Mouse (Mus musculus) forebrain, embryonic 13.5 days (tissue): ENCODE measurements around the gene Ftcd. TPM values are rescaled to one million over a fixed set of nuclear protein-coding genes. Genes with fewer than 3 reads are reported as not detected.

ENCODE experiments used
- ATAC-seq: fragments of 200-750 bp; cut with Nextera tagmentation; 2 replicates; pipeline ENCODE4 v1.8.0; 2017
- H3K27ac ChIP-seq: fragments of 300-500 bp; sonication (generic); 2 replicates; pipeline ENCODE4 v1.5.1; 2015; ENCODE audit warnings: inconsistent platforms, mild to moderate bottlenecking, moderate library complexity
- H3K27me3 ChIP-seq: fragments of 300-500 bp; sonication (generic); 2 replicates; pipeline ENCODE4 v1.6.1; 2015; ENCODE audit warnings: mild to moderate bottlenecking, inconsistent platforms
- H3K36me3 ChIP-seq: fragments of 300-500 bp; sonication (generic); 2 replicates; pipeline ENCODE4 v1.6.1; 2015; ENCODE audit warnings: mild to moderate bottlenecking, inconsistent platforms; ENCODE audit not compliant: poor library complexity, severe bottlenecking
- H3K4me1 ChIP-seq: fragments of 300-500 bp; sonication (generic); 2 replicates; pipeline ENCODE4 v1.6.1; 2015; ENCODE audit warnings: inconsistent platforms
- H3K4me2 ChIP-seq: fragments of 300-500 bp; sonication (generic); 2 replicates; pipeline ENCODE4 v1.6.1; 2015; ENCODE audit warnings: inconsistent platforms, mild to moderate bottlenecking, moderate library complexity
- H3K4me3 ChIP-seq: fragments of 300-500 bp; sonication (generic); 2 replicates; pipeline ENCODE4 v1.5.1; 2015; ENCODE audit warnings: mild to moderate bottlenecking, inconsistent platforms
- H3K9ac ChIP-seq: fragments of 300-500 bp; sonication (generic); 2 replicates; pipeline ENCODE4 v1.6.1; 2015; ENCODE audit warnings: mild to moderate bottlenecking, inconsistent platforms
- H3K9me3 ChIP-seq: fragments of 300-500 bp; sonication (generic); replicated peaks from 2 replicates; pipeline ENCODE4 v1.6.1; 2016; ENCODE audit warnings: inconsistent platforms
- WGBS: fragments of 180-500 bp; shearing (Covaris S2); methylation state at CpG from one replicate; pipeline ENCODE4 v1.1.7; 2015; 5-methylcytosine and 5-hydroxymethylcytosine counted together
- polyA plus RNA-seq: library from polyadenylated mRNA; unstranded; fragments of >200 nt; fragmentation: Nextera tagmentation; extraction: Ambion mirVana; gene quantifications from 2 replicates; pipeline ENCODE4 v1.2.1, GENCODE M21; 2015

The Ftcd gene
- polyA plus RNA-seq, 1 experiment from 2014 or later: not detected

DNA sequence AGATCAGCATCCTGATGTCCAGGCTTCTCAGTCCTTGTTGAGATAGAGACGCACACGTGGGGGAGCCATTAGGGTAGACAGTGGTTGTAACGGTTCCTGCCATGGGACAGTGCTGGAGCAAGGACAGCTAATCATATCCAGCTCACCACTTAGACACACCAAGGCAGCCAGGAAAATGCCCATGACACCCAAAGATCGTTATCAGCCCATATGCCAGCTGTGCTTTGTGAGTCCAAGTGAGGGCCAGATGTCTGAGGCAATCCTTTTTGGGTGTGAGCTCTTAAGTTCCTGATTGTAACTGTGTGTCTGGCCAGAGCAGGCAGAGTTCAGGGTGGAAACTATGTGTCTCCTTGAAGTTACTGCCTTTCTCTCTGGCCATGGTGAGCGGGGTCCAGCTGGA lies 21.4 kb upstream of the Ftcd start:
- H3K36me3 ChIP-seq: peaks cover 68% of the 10 kb centered on the region
- H3K4me2 ChIP-seq: no peak overlapping the region
- no peaks in the 10 kb centered on the region for H3K4me1 ChIP-seq
- no peak overlapping the region for H3K4me3 ChIP-seq
- no peaks in the 10 kb centered on the region for H3K9me3 ChIP-seq
- no peaks in the 10 kb centered on the region for H3K27me3 ChIP-seq
- 89% methylated on average over 5 of the region's 5 CpGs for WGBS
- no peak overlapping the region for H3K27ac ChIP-seq
- no peak overlapping the region for H3K9ac ChIP-seq
- no peak for ATAC-seq

DNA sequence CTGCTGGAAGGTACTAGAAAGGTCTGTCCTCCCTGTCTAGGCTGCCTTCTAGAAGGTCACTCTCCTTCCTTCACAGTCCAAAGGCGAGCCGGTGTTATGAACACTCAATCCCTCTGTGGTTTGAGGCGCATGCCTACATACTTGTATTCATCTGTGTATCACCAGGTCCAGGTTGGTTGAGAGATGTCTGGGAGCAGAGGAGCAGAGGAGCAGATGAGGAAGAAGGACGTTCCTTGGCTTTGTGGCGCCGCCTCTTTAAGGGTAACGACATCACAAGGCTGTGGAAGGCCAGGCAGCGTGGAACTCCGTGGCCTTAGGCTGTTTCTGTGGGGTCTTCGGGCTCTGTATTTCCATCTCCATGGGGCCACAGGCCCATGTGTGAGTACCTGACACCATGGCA lies 13.5 kb upstream of the Ftcd start, which contains the start of gene Spatc1l:
Spatc1l (plus strand) TSS at position 301 of the 400 bp plus-strand sequence.
- WGBS: 90% methylated on average over 10 of the region's 10 CpGs
- Histone ChIP-seq H3K4me1 (no peaks in the 10 kb centered on the region), H3K9ac (no peak within 1 kb of the TSS), H3K36me3 (no peaks in the 10 kb centered on the region), H3K4me3 (no peak within 1 kb of the TSS), H3K9me3 (no peaks in the 10 kb centered on the region), H3K4me2 (no peak within 1 kb of the TSS), H3K27ac (no peak within 1 kb of the TSS), H3K27me3 (no peaks in the 10 kb centered on the region)
- ATAC-seq: no peak

DNA sequence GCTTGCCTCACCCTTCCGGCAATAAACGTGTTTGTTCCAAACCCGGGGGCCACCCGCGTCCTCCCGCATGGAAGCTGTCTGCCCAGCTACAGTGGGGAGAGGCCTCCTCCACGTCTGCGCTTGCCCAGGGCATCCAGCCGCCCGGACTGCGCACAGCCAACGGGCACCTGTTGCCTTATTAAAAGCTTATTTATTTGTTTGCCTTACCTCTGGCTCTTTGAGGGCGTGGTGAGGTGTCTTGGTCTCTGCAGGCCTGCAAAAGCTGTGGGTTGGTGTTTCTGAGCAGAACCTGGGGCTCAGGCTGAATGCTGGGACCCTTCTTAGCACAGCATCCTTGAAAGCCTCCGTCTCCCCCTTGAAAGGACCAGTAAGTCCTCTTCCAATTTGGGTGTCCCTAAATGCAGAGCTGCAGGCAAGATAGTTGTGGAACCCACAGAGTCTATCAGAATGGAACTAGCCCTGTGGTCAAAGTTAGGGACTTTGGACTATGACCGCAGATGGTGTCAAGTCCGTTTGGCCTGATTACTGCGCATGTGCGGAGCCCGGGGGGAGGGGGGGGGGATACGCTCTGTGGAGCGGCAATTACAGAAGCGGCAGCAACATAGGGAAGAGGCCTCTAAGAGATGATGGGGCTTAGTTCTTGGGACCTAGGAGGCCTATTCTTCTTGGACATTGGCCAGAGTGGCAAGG lies 5.3 kb upstream of the Ftcd start:
- H3K4me2 ChIP-seq: no peak overlapping the region
- no peak for ATAC-seq
- no peaks in the 10 kb centered on the region for H3K36me3 ChIP-seq
- WGBS: 95% methylated on average over 22 of the region's 22 CpGs
- H3K27ac ChIP-seq: no peak overlapping the region
- H3K4me3 ChIP-seq: no peak overlapping the region
- no peaks in the 10 kb centered on the region for H3K4me1 ChIP-seq
- H3K27me3 ChIP-seq: no peaks in the 10 kb centered on the region
- no peaks in the 10 kb centered on the region for H3K9me3 ChIP-seq
- H3K9ac ChIP-seq: no peak overlapping the region

DNA sequence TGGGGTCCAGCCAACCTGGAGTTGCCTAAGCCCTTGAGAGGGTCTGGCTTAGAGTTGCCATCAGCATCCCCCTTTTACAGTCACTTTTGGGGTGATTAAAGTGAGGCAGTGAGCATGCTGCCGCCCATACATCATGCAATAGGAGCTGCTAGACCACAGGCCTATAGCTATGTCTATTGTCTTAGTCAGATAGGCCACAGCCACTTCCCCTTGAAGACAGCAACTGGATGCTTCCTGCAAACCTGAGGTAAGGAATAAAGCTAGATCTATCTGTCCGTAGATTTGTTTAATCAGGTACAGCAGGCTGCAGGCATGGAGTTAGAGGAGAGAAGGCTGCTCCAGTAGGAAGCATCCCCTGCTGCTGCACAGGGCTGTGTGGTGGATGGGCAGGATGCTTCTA lies 4.4 kb upstream of the Ftcd start:
- 79% methylated on average over 2 of the region's 2 CpGs for WGBS
- H3K4me2 ChIP-seq: no peak overlapping the region
- H3K4me3 ChIP-seq: no peak overlapping the region
- H3K9me3 ChIP-seq: no peaks in the 10 kb centered on the region
- H3K27me3 ChIP-seq: no peaks in the 10 kb centered on the region
- ATAC-seq: no peak
- no peaks in the 10 kb centered on the region for H3K4me1 ChIP-seq
- H3K36me3 ChIP-seq: no peaks in the 10 kb centered on the region
- no peak overlapping the region for H3K27ac ChIP-seq
- no peak overlapping the region for H3K9ac ChIP-seq

DNA sequence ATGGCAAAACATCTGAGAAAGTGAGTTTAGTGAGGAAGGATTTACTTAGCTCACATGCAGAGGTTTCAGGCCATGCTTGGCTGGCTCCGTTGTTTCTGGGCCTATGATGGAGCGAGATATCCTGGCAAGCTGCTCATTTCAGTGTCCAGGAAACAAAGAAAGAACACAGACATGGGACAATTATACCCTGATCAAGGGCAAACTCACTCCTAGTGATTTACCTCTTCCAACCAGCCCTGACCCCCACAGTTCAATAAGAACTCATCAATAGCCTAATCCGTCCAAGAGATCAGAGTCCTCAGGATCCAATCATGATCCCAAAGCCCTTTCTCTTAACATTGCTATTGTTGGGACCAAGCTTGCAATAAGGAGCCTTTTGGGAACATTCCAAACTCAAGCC lies 3.3 kb upstream of the Ftcd start:
- Histone ChIP-seq H3K27me3 (no peaks in the 10 kb centered on the region), H3K9ac (no peak overlapping the region), H3K36me3 (no peaks in the 10 kb centered on the region), H3K4me3 (no peak overlapping the region), H3K4me1 (no peaks in the 10 kb centered on the region), H3K27ac (no peak overlapping the region), H3K9me3 (no peaks in the 10 kb centered on the region), H3K4me2 (no peak overlapping the region)
- 30% methylated on average over 3 of the region's 3 CpGs for WGBS
- no peak for ATAC-seq

DNA sequence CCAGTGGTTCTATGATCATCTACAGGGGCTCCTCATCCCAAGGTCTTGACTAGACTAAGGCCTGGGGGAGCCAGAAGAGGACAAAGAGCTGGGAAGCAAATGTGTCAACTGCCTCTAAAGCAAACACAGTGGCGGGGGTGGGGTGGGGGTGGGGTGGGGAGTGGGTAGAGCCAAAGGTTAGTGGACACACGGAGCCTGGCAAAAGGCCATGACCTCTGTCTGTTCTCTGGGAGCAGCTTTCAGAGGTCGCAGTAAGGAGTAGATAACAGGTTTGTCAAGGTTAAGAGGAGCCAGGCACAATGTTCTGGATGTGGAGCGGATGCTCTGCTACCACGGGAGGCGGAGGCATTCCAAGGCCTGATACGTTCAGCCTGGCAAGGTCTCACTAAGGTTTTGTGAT lies 1.5 kb downstream of the Ftcd start:
- WGBS: 86% methylated on average over 7 of the region's 7 CpGs
- Histone ChIP-seq H3K9me3 (no peaks in the 10 kb centered on the region), H3K9ac (no peak overlapping the region), H3K36me3 (no peaks in the 10 kb centered on the region), H3K4me3 (no peak overlapping the region), H3K4me1 (no peaks in the 10 kb centered on the region), H3K27me3 (no peaks in the 10 kb centered on the region), H3K27ac (no peak overlapping the region), H3K4me2 (no peak overlapping the region)
- no peak for ATAC-seq

DNA sequence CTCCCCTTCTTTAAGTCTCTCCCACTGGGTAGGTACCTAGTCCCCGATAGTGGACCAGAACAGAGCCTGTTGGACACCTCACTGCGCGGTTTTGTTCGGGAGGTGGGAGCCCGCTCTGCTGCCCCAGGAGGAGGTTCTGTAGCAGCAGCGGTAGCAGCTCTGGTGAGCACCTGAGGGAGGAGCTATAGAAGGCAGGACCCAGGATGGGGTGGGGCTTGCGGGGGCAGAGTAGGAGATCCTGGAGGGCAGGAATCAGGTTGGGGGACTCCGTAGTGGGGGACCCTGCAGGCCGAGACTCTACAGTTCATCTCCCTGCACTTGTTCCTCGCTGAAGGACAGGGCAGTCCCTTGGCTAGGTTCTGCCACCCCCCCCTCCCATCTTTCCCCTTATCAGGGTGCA lies 8.7 kb downstream of the Ftcd start:
- WGBS: 11% methylated on average over 10 of the region's 10 CpGs
- Histone ChIP-seq H3K4me2 (peak overlapping the region; percentile 30; the same call in 1 of the 2 replicates), H3K27ac (no peak overlapping the region), H3K4me1 (no peaks in the 10 kb centered on the region), H3K27me3 (peaks cover 8% of the 10 kb centered on the region; the same call in 1 of the 2 replicates), H3K4me3 (no peak overlapping the region), H3K9ac (no peak overlapping the region), H3K36me3 (no peaks in the 10 kb centered on the region), H3K9me3 (no peaks in the 10 kb centered on the region)
- no peak for ATAC-seq

DNA sequence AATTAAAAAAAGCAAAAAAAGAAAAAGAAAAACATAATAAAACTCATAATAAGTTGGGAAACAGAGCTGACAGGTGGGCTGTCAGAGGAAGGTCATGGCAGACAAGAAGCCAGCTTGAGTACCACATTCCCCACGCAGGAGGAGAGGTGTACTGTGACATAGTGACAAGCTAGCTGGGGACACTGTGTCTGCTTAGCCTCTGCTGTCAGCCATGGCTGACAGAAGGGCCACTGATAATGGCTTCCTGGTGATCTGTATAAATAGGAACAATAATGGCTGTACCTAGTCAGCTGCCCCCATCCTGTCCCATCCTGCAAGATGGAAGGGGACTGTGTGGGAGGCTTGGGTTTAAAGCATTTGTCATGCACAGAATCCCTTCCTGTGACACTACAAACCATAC lies 10.7 kb downstream of the Ftcd start:
- Histone ChIP-seq H3K9ac (no peak overlapping the region), H3K27me3 (peaks cover 8% of the 10 kb centered on the region; the same call in 1 of the 2 replicates), H3K4me1 (no peaks in the 10 kb centered on the region), H3K36me3 (no peaks in the 10 kb centered on the region), H3K9me3 (no peaks in the 10 kb centered on the region), H3K4me2 (no peak overlapping the region), H3K27ac (no peak overlapping the region), H3K4me3 (no peak overlapping the region)
- no peak for ATAC-seq
- WGBS: 69% methylated on average over 1 of the region's 1 CpGs

DNA sequence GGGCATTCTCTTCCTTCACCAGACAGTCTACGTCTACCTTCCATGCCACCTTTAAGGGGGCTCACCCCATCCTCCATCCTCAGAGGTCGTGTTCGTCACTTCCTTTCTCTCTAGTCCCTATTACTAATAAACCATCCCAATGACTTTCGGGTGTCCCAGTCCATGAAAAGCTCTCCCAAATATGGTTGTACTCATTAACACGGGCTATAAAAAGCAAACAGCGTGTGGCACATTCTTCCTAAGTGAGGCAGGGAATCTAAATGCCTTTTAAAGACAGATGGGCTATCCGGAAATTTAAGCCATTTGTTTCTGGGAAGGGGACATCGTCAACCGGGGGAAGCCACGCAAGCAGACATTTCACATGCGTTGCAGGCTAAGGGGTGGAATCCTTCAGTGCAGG lies 14.7 kb downstream of the Ftcd start:
- WGBS: 85% methylated on average over 11 of the region's 11 CpGs
- H3K4me2 ChIP-seq: no peak overlapping the region
- no peak for ATAC-seq
- H3K4me1 ChIP-seq: no peaks in the 10 kb centered on the region
- no peak overlapping the region for H3K9ac ChIP-seq
- H3K27ac ChIP-seq: no peak overlapping the region
- no peak overlapping the region for H3K4me3 ChIP-seq
- H3K27me3 ChIP-seq: 0 out of 2 replicates have a peak, but pooled peaks cover 3% of the 10 kb centered on the region
- H3K36me3 ChIP-seq: no peaks in the 10 kb centered on the region
- no peaks in the 10 kb centered on the region for H3K9me3 ChIP-seq

DNA sequence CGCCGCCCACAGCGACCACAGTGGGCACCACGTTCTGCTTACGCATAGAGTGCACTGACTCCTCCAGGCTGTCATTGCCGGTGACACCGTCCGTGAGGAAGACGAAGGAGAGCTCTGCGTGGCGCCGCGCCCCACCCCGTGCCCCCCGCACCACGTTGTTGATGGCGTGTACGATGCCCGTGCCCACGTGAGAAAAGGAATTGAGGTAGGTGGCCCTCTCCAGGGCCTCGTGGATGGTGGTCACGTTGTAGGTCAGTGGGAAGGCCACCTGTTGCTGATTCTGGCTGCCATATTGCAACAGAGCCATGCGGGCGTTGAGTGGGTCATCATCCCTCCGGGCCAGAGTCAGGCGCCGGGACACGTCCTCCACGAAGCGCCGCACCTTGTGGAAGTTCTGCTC lies 20.9 kb downstream of the Ftcd start:
- H3K4me2 ChIP-seq: no peak overlapping the region
- H3K9ac ChIP-seq: no peak overlapping the region
- WGBS: 93% methylated on average over 31 of the region's 31 CpGs
- no peak overlapping the region for H3K27ac ChIP-seq
- no peak overlapping the region for H3K4me3 ChIP-seq
- no peaks in the 10 kb centered on the region for H3K36me3 ChIP-seq
- no peak for ATAC-seq
- no peaks in the 10 kb centered on the region for H3K4me1 ChIP-seq
- H3K9me3 ChIP-seq: no peaks in the 10 kb centered on the region
- H3K27me3 ChIP-seq: 0 out of 2 replicates have a peak, but pooled peaks cover 3% of the 10 kb centered on the region

DNA sequence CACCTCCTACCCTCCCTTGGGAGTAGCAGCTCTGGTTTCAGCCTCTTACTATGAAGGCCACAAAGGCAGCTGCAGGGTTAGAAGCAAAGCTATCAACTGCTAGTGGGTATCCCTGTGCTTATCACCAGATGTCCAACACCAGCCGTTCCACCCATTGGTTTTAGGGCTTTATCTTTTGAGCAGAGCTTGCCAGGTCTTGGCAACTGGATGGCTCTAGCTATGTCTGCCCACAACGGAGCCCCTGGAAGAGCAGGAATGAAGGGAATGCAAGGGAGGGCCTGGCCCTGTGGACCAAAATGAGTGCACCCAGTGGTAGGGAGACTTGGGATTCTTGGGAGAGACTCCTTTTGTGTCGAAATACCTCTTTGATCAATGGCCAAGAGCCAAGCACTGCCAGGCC lies 27.2 kb downstream of the Ftcd start:
- H3K27me3 ChIP-seq: no peaks in the 10 kb centered on the region
- H3K4me2 ChIP-seq: no peak overlapping the region
- H3K9me3 ChIP-seq: no peaks in the 10 kb centered on the region
- WGBS: 92% methylated on average over 3 of the region's 3 CpGs
- H3K27ac ChIP-seq: no peak overlapping the region
- H3K4me3 ChIP-seq: no peak overlapping the region
- no peaks in the 10 kb centered on the region for H3K4me1 ChIP-seq
- ATAC-seq: no peak
- H3K36me3 ChIP-seq: no peaks in the 10 kb centered on the region
- no peak overlapping the region for H3K9ac ChIP-seq

DNA sequence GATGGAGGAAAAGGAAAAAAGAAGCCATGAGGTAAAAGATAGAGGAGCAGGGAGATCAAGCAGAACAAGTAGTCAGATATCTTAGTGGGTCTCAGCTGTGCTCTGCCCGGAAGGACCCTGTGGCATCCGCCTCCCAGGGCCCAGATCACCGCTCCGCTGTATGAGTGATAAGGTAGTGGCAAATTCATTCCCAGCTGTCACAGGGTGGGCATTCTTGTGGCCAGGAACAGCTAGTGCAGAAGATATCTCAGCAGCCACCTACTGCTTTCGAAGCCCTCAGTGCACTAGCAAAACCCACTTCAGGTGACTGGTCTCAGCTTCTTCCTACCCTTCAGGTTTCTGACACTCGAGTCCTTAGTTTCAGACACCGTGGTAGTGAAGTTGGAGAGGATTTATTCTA lies 37.0 kb downstream of the Ftcd start:
- H3K4me1 ChIP-seq: no peaks in the 10 kb centered on the region
- H3K27ac ChIP-seq: no peak overlapping the region
- no peaks in the 10 kb centered on the region for H3K36me3 ChIP-seq
- no peak overlapping the region for H3K4me3 ChIP-seq
- ATAC-seq: no peak
- no peaks in the 10 kb centered on the region for H3K9me3 ChIP-seq
- WGBS: 94% methylated on average over 7 of the region's 7 CpGs
- no peak overlapping the region for H3K9ac ChIP-seq
- H3K27me3 ChIP-seq: no peaks in the 10 kb centered on the region
- no peak overlapping the region for H3K4me2 ChIP-seq

DNA sequence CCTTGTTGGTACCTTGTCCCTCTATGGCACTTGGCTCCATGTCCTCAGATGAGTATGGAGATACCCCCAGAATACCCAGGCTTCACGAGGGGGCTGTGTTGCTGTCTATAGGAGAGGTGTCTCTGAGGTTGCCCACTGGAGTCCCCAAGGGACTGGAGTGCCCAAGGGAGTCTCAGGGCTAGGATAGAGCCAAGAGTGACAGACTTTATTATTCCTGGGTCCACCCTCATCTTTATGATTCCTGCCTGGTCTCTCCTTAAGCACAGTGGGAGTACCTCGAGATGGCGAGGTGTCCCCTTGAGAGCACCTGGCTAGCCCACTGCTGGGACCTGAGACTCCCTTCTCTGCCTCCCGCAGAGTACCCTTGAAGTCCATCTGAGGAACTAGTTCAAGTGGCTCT lies 47.0 kb downstream of the Ftcd start:
- no peak overlapping the region; the same call in 1 of the 2 replicates for H3K4me2 ChIP-seq

More for the DNA sequence above, 47.0 kb downstream of the Ftcd start:
- WGBS: 84% methylated on average over 4 of the region's 4 CpGs
- no peak for ATAC-seq
- H3K4me1 ChIP-seq: peaks cover 6% of the 10 kb centered on the region
- no peak overlapping the region for H3K27ac ChIP-seq
- H3K36me3 ChIP-seq: no peaks in the 10 kb centered on the region
- H3K9me3 ChIP-seq: no peaks in the 10 kb centered on the region
- H3K9ac ChIP-seq: no peak overlapping the region
- no peaks in the 10 kb centered on the region for H3K27me3 ChIP-seq
- no peak overlapping the region for H3K4me3 ChIP-seq
